Mouse (Mus musculus): Measurements from ENCODE around the gene Yjefn3. TPM values are rescaled to one million over a fixed set of nuclear protein-coding genes. Genes with fewer than 3 reads are reported as not detected.
A peak's percentile ranks its signal among the peaks of the same experiment; 100 is the strongest.

The Yjefn3 gene
- polyA plus RNA-seq, 1 experiment from 2014 or later = 7.2 TPM

- H3K4me2 ChIP-seq = no peak overlapping the region
- H3K4me3 ChIP-seq = no peak overlapping the region
- H3K27me3 ChIP-seq = peaks cover 44% of the 10 kb centered on the region
- no peak overlapping the region; the same call in 1 of the 2 replicates for H3K9ac ChIP-seq
- ATAC-seq = no peak
- H3K9me3 ChIP-seq (replicated peaks) = no peaks in the 10 kb centered on the region
- no peak overlapping the region for H3K27ac ChIP-seq
- peaks cover 2% of the 10 kb centered on the region for H3K4me1 ChIP-seq
- WGBS = 50% methylated on average over 10 of the region's 10 CpGs
- peaks cover 22% of the 10 kb centered on the region for H3K36me3 ChIP-seq (ENCODE audit: poor library complexity, severe bottlenecking)
Measured at GRCm38 (mm10) chr8:69876097-69876496, 26.4 kb downstream of the Yjefn3 start.

GRCm38 (mm10) chr8:69874654-69875053 is 27.9 kb downstream of the Yjefn3 start:
- WGBS = 88% methylated on average over 13 of the region's 13 CpGs
- no peak for ATAC-seq

GRCm38 (mm10) chr8:69874155-69874554 is 28.4 kb downstream of the Yjefn3 start:
- ATAC-seq = no peak
- H3K9me3 ChIP-seq (replicated peaks) = no peaks in the 10 kb centered on the region
- H3K9ac ChIP-seq = no peak overlapping the region
- peaks cover 36% of the 10 kb centered on the region for H3K36me3 ChIP-seq (ENCODE audit: poor library complexity, severe bottlenecking)
- no peak overlapping the region for H3K27ac ChIP-seq
- peaks cover 24% of the 10 kb centered on the region for H3K27me3 ChIP-seq
- H3K4me1 ChIP-seq = no peaks in the 10 kb centered on the region
- H3K4me3 ChIP-seq = no peak overlapping the region
- 13% methylated on average over 9 of the region's 9 CpGs for WGBS
- H3K4me2 ChIP-seq = no peak overlapping the region

More at GRCm38 (mm10) chr8:69874654-69875053, 27.9 kb downstream of the Yjefn3 start:
- Histone ChIP-seq H3K4me3 (no peak overlapping the region), H3K9ac (no peak overlapping the region), H3K4me2 (no peak overlapping the region), H3K9me3 (replicated peaks) (no peaks in the 10 kb centered on the region), H3K4me1 (no peaks in the 10 kb centered on the region), H3K36me3 (ENCODE audit: poor library complexity, severe bottlenecking) (peaks cover 36% of the 10 kb centered on the region), H3K27me3 (peaks cover 29% of the 10 kb centered on the region), H3K27ac (no peak overlapping the region)

- ATAC-seq = no peak
- Histone ChIP-seq H3K4me3 (no peak overlapping the region), H3K4me1 (no peaks in the 10 kb centered on the region), H3K9me3 (replicated peaks) (no peaks in the 10 kb centered on the region), H3K9ac (no peak overlapping the region), H3K4me2 (no peak overlapping the region), H3K36me3 (ENCODE audit: poor library complexity, severe bottlenecking) (peaks cover 36% of the 10 kb centered on the region), H3K27ac (no peak overlapping the region), H3K27me3 (no peaks in the 10 kb centered on the region)
- WGBS = 89% methylated on average over 6 of the region's 6 CpGs
Measured at GRCm38 (mm10) chr8:69870907-69871306, 31.6 kb downstream of the Yjefn3 start.

GRCm38 (mm10) chr8:69870003-69870765 is 32.3 kb downstream of the Yjefn3 start:
- Histone ChIP-seq H3K4me2 (no peak overlapping the region), H3K9me3 (replicated peaks) (no peaks in the 10 kb centered on the region), H3K27ac (no peak overlapping the region), H3K36me3 (ENCODE audit: poor library complexity, severe bottlenecking) (peaks cover 38% of the 10 kb centered on the region), H3K9ac (no peak overlapping the region), H3K4me3 (no peak overlapping the region), H3K4me1 (no peaks in the 10 kb centered on the region), H3K27me3 (no peaks in the 10 kb centered on the region)
- 89% methylated on average over 11 of the region's 11 CpGs for WGBS
- ATAC-seq = no peak

- H3K4me1 ChIP-seq = no peaks in the 10 kb centered on the region
- no peak overlapping the region for H3K27ac ChIP-seq
- peaks cover 48% of the 10 kb centered on the region for H3K36me3 ChIP-seq (ENCODE audit: poor library complexity, severe bottlenecking)
- no peak for ATAC-seq
- H3K9me3 ChIP-seq (replicated peaks) = no peaks in the 10 kb centered on the region
- no peak overlapping the region for H3K4me3 ChIP-seq
- 77% methylated on average over 5 of the region's 5 CpGs for WGBS
- H3K4me2 ChIP-seq = no peak overlapping the region
- H3K9ac ChIP-seq = no peak overlapping the region
- H3K27me3 ChIP-seq = no peaks in the 10 kb centered on the region
Measured at GRCm38 (mm10) chr8:69867696-69868326, 34.7 kb downstream of the Yjefn3 start.

- Histone ChIP-seq H3K4me3 (no peak overlapping the region), H3K27me3 (no peaks in the 10 kb centered on the region), H3K4me1 (no peaks in the 10 kb centered on the region), H3K27ac (no peak overlapping the region), H3K9me3 (replicated peaks) (no peaks in the 10 kb centered on the region), H3K36me3 (ENCODE audit: poor library complexity, severe bottlenecking) (peaks cover 40% of the 10 kb centered on the region), H3K9ac (0 out of 2 replicates have a peak overlapping the region, but pooled peaks have one; percentile 21), H3K4me2 (no peak overlapping the region)
- WGBS = 80% methylated on average over 5 of the region's 5 CpGs
- no peak for ATAC-seq
Measured at GRCm38 (mm10) chr8:69864180-69864579, 38.3 kb downstream of the Yjefn3 start.

- no peaks in the 10 kb centered on the region for H3K27me3 ChIP-seq
- H3K4me3 ChIP-seq = no peak overlapping the region
- peak overlapping the region; percentile 21; the same call in 1 of the 2 replicates for H3K9ac ChIP-seq
- no peak overlapping the region for H3K4me2 ChIP-seq
- 91% methylated on average over 5 of the region's 5 CpGs for WGBS
- H3K9me3 ChIP-seq (replicated peaks) = no peaks in the 10 kb centered on the region
- H3K27ac ChIP-seq = no peak overlapping the region
- ATAC-seq = no peak
- no peaks in the 10 kb centered on the region for H3K4me1 ChIP-seq
- H3K36me3 ChIP-seq (ENCODE audit: poor library complexity, severe bottlenecking) = peaks cover 45% of the 10 kb centered on the region
Measured at GRCm38 (mm10) chr8:69863387-69864020, 39.0 kb downstream of the Yjefn3 start.

GRCm38 (mm10) chr8:69861251-69861650 is 41.3 kb downstream of the Yjefn3 start:
- Histone ChIP-seq H3K4me3 (no peak overlapping the region), H3K9me3 (replicated peaks) (no peaks in the 10 kb centered on the region), H3K27me3 (no peaks in the 10 kb centered on the region), H3K4me1 (no peaks in the 10 kb centered on the region), H3K36me3 (ENCODE audit: poor library complexity, severe bottlenecking) (peaks cover 48% of the 10 kb centered on the region), H3K9ac (no peak overlapping the region), H3K4me2 (no peak overlapping the region), H3K27ac (no peak overlapping the region)
- ATAC-seq = no peak
- WGBS = 68% methylated on average over 2 of the region's 2 CpGs

- no peaks in the 10 kb centered on the region for H3K27me3 ChIP-seq
- H3K27ac ChIP-seq = no peak overlapping the region
- H3K36me3 ChIP-seq (ENCODE audit: poor library complexity, severe bottlenecking) = peaks cover 48% of the 10 kb centered on the region
- H3K4me1 ChIP-seq = no peaks in the 10 kb centered on the region
- no peak for ATAC-seq
- 61% methylated on average over 4 of the region's 4 CpGs for WGBS
- no peak overlapping the region for H3K4me2 ChIP-seq
- H3K9me3 ChIP-seq (replicated peaks) = no peaks in the 10 kb centered on the region
- no peak overlapping the region for H3K4me3 ChIP-seq
- H3K9ac ChIP-seq = no peak overlapping the region
Measured at GRCm38 (mm10) chr8:69860807-69861206, 41.7 kb downstream of the Yjefn3 start.

- H3K4me2 ChIP-seq = no peak overlapping the region
- no peak overlapping the region for H3K4me3 ChIP-seq
- no peak for ATAC-seq
- no peak overlapping the region for H3K27ac ChIP-seq
- 95% methylated on average over 10 of the region's 10 CpGs for WGBS
- H3K27me3 ChIP-seq = no peaks in the 10 kb centered on the region
- no peak overlapping the region for H3K9ac ChIP-seq
- H3K9me3 ChIP-seq (replicated peaks) = no peaks in the 10 kb centered on the region
- peaks cover 21% of the 10 kb centered on the region for H3K36me3 ChIP-seq (ENCODE audit: poor library complexity, severe bottlenecking)
- H3K4me1 ChIP-seq = no peaks in the 10 kb centered on the region
Measured at GRCm38 (mm10) chr8:69853869-69854268, 48.6 kb downstream of the Yjefn3 start.

GRCm38 (mm10) chr8:69850926-69851506 is 51.5 kb downstream of the Yjefn3 start:
- H3K36me3 ChIP-seq (ENCODE audit: poor library complexity, severe bottlenecking) = peaks cover 20% of the 10 kb centered on the region
- H3K4me2 ChIP-seq = no peak overlapping the region
- no peaks in the 10 kb centered on the region for H3K4me1 ChIP-seq
- H3K27ac ChIP-seq = no peak overlapping the region
- no peak overlapping the region for H3K9ac ChIP-seq
- ATAC-seq = no peak
- no peak overlapping the region for H3K4me3 ChIP-seq
- no peaks in the 10 kb centered on the region for H3K27me3 ChIP-seq
- H3K9me3 ChIP-seq (replicated peaks) = no peaks in the 10 kb centered on the region
- WGBS = 88% methylated on average over 7 of the region's 7 CpGs
